In the genomic region with DNA sequence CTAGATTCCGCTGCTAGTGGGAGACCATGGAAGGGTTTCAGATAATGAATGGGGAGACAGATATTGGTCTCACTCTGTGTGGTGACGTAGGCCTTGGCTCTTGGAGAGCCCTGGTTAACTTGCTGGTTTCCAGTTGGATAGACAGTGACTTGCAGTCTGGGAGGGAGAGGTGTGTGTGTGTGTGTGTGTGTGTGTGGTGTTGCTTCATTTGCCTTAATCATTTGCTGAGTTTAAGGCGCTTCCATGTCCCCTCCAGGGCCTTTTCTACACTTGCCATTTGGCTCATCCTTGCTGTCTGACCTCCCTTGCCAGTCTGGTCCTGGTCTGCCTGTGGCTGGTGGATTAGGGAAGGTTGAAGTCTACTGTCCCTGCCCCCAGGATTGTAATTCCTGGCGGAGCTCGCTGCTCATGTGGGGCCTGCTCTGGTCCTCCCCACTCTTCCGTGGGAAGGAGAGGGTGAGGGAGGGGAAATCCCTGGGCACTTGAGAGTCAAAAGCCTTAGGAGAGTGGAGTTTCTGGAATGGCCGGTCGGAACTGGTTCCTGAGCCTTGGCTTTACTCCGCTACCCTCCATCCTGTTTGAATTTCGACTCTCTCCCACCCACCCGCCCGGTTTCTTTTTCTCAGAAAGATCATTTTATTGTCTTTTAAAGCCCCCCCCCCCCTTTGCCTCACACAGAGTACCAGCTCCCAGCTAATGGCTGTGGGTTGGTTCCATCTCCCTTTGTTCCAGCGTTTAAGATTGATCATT, we compare ENCODE assay signal across 8 mouse cellular contexts. TPM values are rescaled to one million over a fixed set of nuclear protein-coding genes. Genes with fewer than 3 reads are reported as not detected.
DNase-seq lines count a peak whose midpoint lies in the region; ATAC-seq and TF ChIP-seq lines count a peak whose summit lies in the region.

No protein-coding gene starts in this region.

- ATAC-seq in embryonic facial prominence, embryonic 11.5 days (replicated peaks; ENCODE audit: insufficient number of reproducible peaks, low FRiP score, low TSS enrichment, low read depth): no peak
- no peak for ATAC-seq in hindbrain, embryonic 12.5 days (ENCODE audit: low FRiP score)
- no peak for ATAC-seq in limb, embryonic 15.5 days (ENCODE audit: insufficient number of reproducible peaks, low FRiP score, low TSS enrichment, low read depth)
- ATAC-seq in midbrain, postnatal 0 days (ENCODE audit: low FRiP score): 0 out of 2 replicates have a peak, but pooled peaks have one; percentile 14

- H3K9ac ChIP-seq in embryonic facial prominence, embryonic 11.5 days (replicated peaks; ENCODE audit: low read length): peak overlapping the region; percentile 99
- H3K9ac ChIP-seq in hindbrain, embryonic 12.5 days: peak overlapping the region; percentile 100
- H3K9ac ChIP-seq in limb, embryonic 15.5 days: peak overlapping the region; percentile 98; the same call in 1 of the 2 replicates
- peak overlapping the region; percentile 97 for H3K9ac ChIP-seq in midbrain, postnatal 0 days (replicated peaks; ENCODE audit: low read length, poor library complexity, severe bottlenecking)

- peak overlapping the region; percentile 100 for H3K27ac ChIP-seq in heart, embryonic 10.5 days
- 0 out of 2 replicates have a peak overlapping the region, but pooled peaks have one; percentile 70 for H3K27ac ChIP-seq in embryonic facial prominence, embryonic 11.5 days (replicated peaks; ENCODE audit: low read depth, low read length)
- H3K27ac ChIP-seq in hindbrain, embryonic 12.5 days: peak overlapping the region; percentile 99
- peak overlapping the region; percentile 82 for H3K27ac ChIP-seq in limb, embryonic 15.5 days
- H3K27ac ChIP-seq in midbrain, postnatal 0 days (ENCODE audit: low read depth, low read length): peak overlapping the region; percentile 99

- peak overlapping the region; percentile 93 for H3K4me3 ChIP-seq in heart, embryonic 10.5 days
- peak overlapping the region; percentile 97 for H3K4me3 ChIP-seq in embryonic facial prominence, embryonic 11.5 days (ENCODE audit: low read depth, low read length)
- peak overlapping the region; percentile 97 for H3K4me3 ChIP-seq in hindbrain, embryonic 12.5 days
- H3K4me3 ChIP-seq in limb, embryonic 15.5 days: peak overlapping the region; percentile 79
- peak overlapping the region; percentile 77 for H3K4me3 ChIP-seq in midbrain, postnatal 0 days (ENCODE audit: low read depth, low read length)

- H3K9me3 ChIP-seq in heart, embryonic 10.5 days: no peaks in the 10 kb centered on the region
- H3K9me3 ChIP-seq in embryonic facial prominence, embryonic 11.5 days (replicated peaks; ENCODE audit: control insufficient read depth, low read length): no peaks in the 10 kb centered on the region
- no peaks in the 10 kb centered on the region for H3K9me3 ChIP-seq in hindbrain, embryonic 12.5 days (replicated peaks)
- no peaks in the 10 kb centered on the region for H3K9me3 ChIP-seq in limb, embryonic 15.5 days
- H3K9me3 ChIP-seq in midbrain, postnatal 0 days (ENCODE audit: low read length): no peaks in the 10 kb centered on the region

- H3K4me1 ChIP-seq in heart, embryonic 10.5 days: peaks cover 69% of the 10 kb centered on the region
- H3K4me1 ChIP-seq in embryonic facial prominence, embryonic 11.5 days (ENCODE audit: control insufficient read depth, insufficient read depth, low read length): peaks cover 16% of the 10 kb centered on the region
- H3K4me1 ChIP-seq in hindbrain, embryonic 12.5 days: peaks cover 68% of the 10 kb centered on the region
- peaks cover 63% of the 10 kb centered on the region for H3K4me1 ChIP-seq in limb, embryonic 15.5 days
- H3K4me1 ChIP-seq in midbrain, postnatal 0 days (ENCODE audit: insufficient read depth, low read length): peaks cover 31% of the 10 kb centered on the region

- H3K4me2 ChIP-seq in embryonic facial prominence, embryonic 11.5 days (ENCODE audit: low read depth, low read length): peak overlapping the region; percentile 69
- peak overlapping the region; percentile 99 for H3K4me2 ChIP-seq in hindbrain, embryonic 12.5 days (replicated peaks)
- H3K4me2 ChIP-seq in limb, embryonic 15.5 days: peak overlapping the region; percentile 82
- H3K4me2 ChIP-seq in midbrain, postnatal 0 days (ENCODE audit: low read depth, low read length, poor library complexity, severe bottlenecking): peak overlapping the region; percentile 92

- no peak for DNase-seq in heart, embryonic 10.5 days (ENCODE audit: low spot score)
- no peak for DNase-seq in heart, postnatal 36 days
- DNase-seq in embryonic facial prominence, embryonic 11.5 days (ENCODE audit: low spot score): peak; percentile 64
- peak; percentile 57 for DNase-seq in midbrain, postnatal 0 days (ENCODE audit: low spot score)
- DNase-seq in cerebellum, adult 8-10 months: no peak
- DNase-seq in gastrocnemius, adult 8-10 months (ENCODE audit: low spot score in 2 of 2): no peak

- WGBS in heart, embryonic 10.5 days: 11% methylated on average over 13 of the region's 13 CpGs
- 11% methylated on average over 13 of the region's 13 CpGs for WGBS in embryonic facial prominence, embryonic 11.5 days
- WGBS in hindbrain, embryonic 12.5 days: 3% methylated on average over 13 of the region's 13 CpGs
- 5% methylated on average over 13 of the region's 13 CpGs for WGBS in limb, embryonic 15.5 days
- 6% methylated on average over 13 of the region's 13 CpGs for WGBS in midbrain, postnatal 0 days

- intact Hi-C loops in heart, postnatal 36 days (cut with DNase I): loop anchor here (2.0 kb wide), 1 partner anchor 22 kb away; no protein-coding TSS in a partner anchor

- no peaks in the 10 kb centered on the region for H3K36me3 ChIP-seq in heart, embryonic 10.5 days
- H3K36me3 ChIP-seq in embryonic facial prominence, embryonic 11.5 days (replicated peaks; ENCODE audit: control insufficient read depth, insufficient read depth, low read depth, low read length): no peaks in the 10 kb centered on the region
- H3K36me3 ChIP-seq in hindbrain, embryonic 12.5 days: no peaks in the 10 kb centered on the region
- no peaks in the 10 kb centered on the region for H3K36me3 ChIP-seq in limb, embryonic 15.5 days
- H3K36me3 ChIP-seq in midbrain, postnatal 0 days (ENCODE audit: insufficient read depth, low read length): no peaks in the 10 kb centered on the region

- no peak for TF ChIP-seq CTCF in midbrain, postnatal 0 days (IDR thresholded peaks at IDR 0.05)

- no peaks in the 10 kb centered on the region for H3K27me3 ChIP-seq in heart, embryonic 10.5 days (ENCODE audit: insufficient read depth, poor library complexity, severe bottlenecking)
- H3K27me3 ChIP-seq in embryonic facial prominence, embryonic 11.5 days (ENCODE audit: control insufficient read depth, insufficient read depth, low read length): no peaks in the 10 kb centered on the region
- no peaks in the 10 kb centered on the region for H3K27me3 ChIP-seq in hindbrain, embryonic 12.5 days
- H3K27me3 ChIP-seq in limb, embryonic 15.5 days: no peaks in the 10 kb centered on the region
- H3K27me3 ChIP-seq in midbrain, postnatal 0 days (ENCODE audit: insufficient read depth, low read length): no peaks in the 10 kb centered on the region

RNA-seq across cellular contexts. Expression of gene Prrc2b, which starts 2.3 kb away (rescaled TPM):
- 44.1 and 54.6 TPM in 2 replicates for polyA plus RNA-seq in heart, embryonic 10.5 days (2016; fragmentation: Nextera tagmentation; extraction: Ambion mirVana)
- total RNA-seq in heart, postnatal 36 days (2021): 10 to 100 TPM; 75.5 to 80.0 TPM
- 46.2 and 48.6 TPM in 2 replicates for polyA plus RNA-seq in embryonic facial prominence, embryonic 11.5 days (2014; fragmentation: Nextera tagmentation; extraction: Ambion mirVana)
- polyA plus RNA-seq in hindbrain, embryonic 12.5 days (2016; fragmentation: Nextera tagmentation; extraction: Ambion mirVana): 111 and 114 TPM in 2 replicates
- 40.8 and 44.8 TPM in 2 replicates for polyA plus RNA-seq in limb, embryonic 15.5 days (2015; fragmentation: Nextera tagmentation; extraction: Ambion mirVana)
- total RNA-seq in midbrain, postnatal 0 days (2014; rRNA removed): 164 and 215 TPM in 2 replicates
- 51.5 and 65.9 TPM in 2 replicates for polyA plus RNA-seq in midbrain, postnatal 0 days (2015; fragmentation: Nextera tagmentation; extraction: Ambion mirVana)
- total RNA-seq in gastrocnemius, adult 8-10 months (2022): 10 to 100 TPM; 81.0 to 90.8 (median 85.9) TPM

RNA-seq across cellular contexts. Expression of gene Plpp7, which starts 57.9 kb away (rescaled TPM):
- 10.9 and 12.9 TPM in 2 replicates for polyA plus RNA-seq in heart, embryonic 10.5 days (2016; fragmentation: Nextera tagmentation; extraction: Ambion mirVana)
- total RNA-seq in heart, postnatal 36 days (2021): 10 to 100 TPM; 24.7 to 32.1 TPM
- 3.5 TPM in 2 replicates for polyA plus RNA-seq in embryonic facial prominence, embryonic 11.5 days (2014; fragmentation: Nextera tagmentation; extraction: Ambion mirVana)
- 11.1 and 11.5 TPM in 2 replicates for polyA plus RNA-seq in hindbrain, embryonic 12.5 days (2016; fragmentation: Nextera tagmentation; extraction: Ambion mirVana)
- polyA plus RNA-seq in limb, embryonic 15.5 days (2015; fragmentation: Nextera tagmentation; extraction: Ambion mirVana): 7.2 and 11.3 TPM in 2 replicates
- total RNA-seq in midbrain, postnatal 0 days (2014; rRNA removed): 31.2 and 47.0 TPM in 2 replicates
- 24.9 and 29.0 TPM in 2 replicates for polyA plus RNA-seq in midbrain, postnatal 0 days (2015; fragmentation: Nextera tagmentation; extraction: Ambion mirVana)
- total RNA-seq in gastrocnemius, adult 8-10 months (2022): 100 to 1,000 TPM in 3 of 4 experiments, 10 to 100 TPM in 1; 99.5 to 130 (median 113) TPM

Comparison
In these comparisons a context has a peak if more than half of its experiments do, and no peak if none do; other contexts are left out.
1. DNase-seq: peak in embryonic facial prominence, embryonic 11.5 days (single experiment) and midbrain, postnatal 0 days (single experiment); none in heart, embryonic 10.5 days (single experiment), heart, postnatal 36 days (0 of 2), cerebellum, adult 8-10 months (single experiment) and gastrocnemius, adult 8-10 months (0 of 2).
2. Peak in every context shown above with its lines, with median percentiles within 50 percentile points of each other: H3K27ac ChIP-seq, H3K4me3 ChIP-seq, H3K4me2 ChIP-seq and H3K9ac ChIP-seq.